Mouse (Mus musculus) hindbrain, embryonic 10.5 days (tissue): ENCODE measurements around the gene Myadml2. TPM values are rescaled to one million over a fixed set of nuclear protein-coding genes. Genes with fewer than 3 reads are reported as not detected.
"Not testable (repeated sequence)": the region's sequence is repeated elsewhere in the genome, so short reads cannot be mapped to it uniquely, and the experiment has no call there.

Experiments
- DNase-seq: peaks from one replicate; pipeline ENCODE4 v3.0.0-alpha.2; 2017; ENCODE audit warnings: low spot score
- H3K27ac ChIP-seq: fragments of 300-500 bp; sonication (generic); 2 replicates; pipeline ENCODE4 v1.5.1; 2016; ENCODE audit warnings: mild to moderate bottlenecking, moderate library complexity
- H3K27me3 ChIP-seq: fragments of 300-500 bp; sonication (generic); 2 replicates; pipeline ENCODE4 v1.6.1; 2016; ENCODE audit warnings: mild to moderate bottlenecking; ENCODE audit not compliant: poor library complexity, insufficient read depth, severe bottlenecking
- H3K36me3 ChIP-seq: fragments of 300-500 bp; sonication (generic); 2 replicates; pipeline ENCODE4 v1.6.1; 2016; ENCODE audit warnings: mild to moderate bottlenecking, moderate library complexity
- H3K4me1 ChIP-seq: fragments of 300-500 bp; sonication (generic); replicated peaks from 2 replicates; pipeline ENCODE4 v1.6.1; 2016; ENCODE audit warnings: mild to moderate bottlenecking
- H3K4me3 ChIP-seq: fragments of 300-500 bp; sonication (generic); 2 replicates; pipeline ENCODE4 v1.5.1; 2016; ENCODE audit warnings: mild to moderate bottlenecking, moderate library complexity
- H3K9me3 ChIP-seq: fragments of 300-500 bp; sonication (generic); 2 replicates; pipeline ENCODE4 v1.6.1; 2016; ENCODE audit warnings: mild to moderate bottlenecking, moderate library complexity
- WGBS: fragments of 180-500 bp; shearing (Covaris S2); methylation state at CpG from one replicate; pipeline ENCODE4 v1.1.7; 2016; 5-methylcytosine and 5-hydroxymethylcytosine counted together
- polyA plus RNA-seq: library from polyadenylated mRNA; unstranded; fragments of >200 nt; fragmentation: Nextera tagmentation; extraction: Ambion mirVana; gene quantifications from 2 replicates; pipeline ENCODE4 v1.2.1, GENCODE M21; 2016

The Myadml2 gene
- polyA plus RNA-seq, 1 experiment from 2014 or later = not detected

GRCm38 (mm10) chr11:120679909-120680308, 32.0 kb upstream of the Myadml2 start:
- H3K9me3 ChIP-seq = no peaks in the 10 kb centered on the region
- H3K27ac ChIP-seq = no peak overlapping the region
- 83% methylated on average over 3 of the region's 3 CpGs for WGBS
- peaks cover 97% of the 10 kb centered on the region for H3K36me3 ChIP-seq
- H3K4me3 ChIP-seq = no peak overlapping the region
- no peak for DNase-seq
- H3K4me1 ChIP-seq = peaks cover 12% of the 10 kb centered on the region; the same call in 1 of the 2 replicates
- no peaks in the 10 kb centered on the region for H3K27me3 ChIP-seq

DNA sequence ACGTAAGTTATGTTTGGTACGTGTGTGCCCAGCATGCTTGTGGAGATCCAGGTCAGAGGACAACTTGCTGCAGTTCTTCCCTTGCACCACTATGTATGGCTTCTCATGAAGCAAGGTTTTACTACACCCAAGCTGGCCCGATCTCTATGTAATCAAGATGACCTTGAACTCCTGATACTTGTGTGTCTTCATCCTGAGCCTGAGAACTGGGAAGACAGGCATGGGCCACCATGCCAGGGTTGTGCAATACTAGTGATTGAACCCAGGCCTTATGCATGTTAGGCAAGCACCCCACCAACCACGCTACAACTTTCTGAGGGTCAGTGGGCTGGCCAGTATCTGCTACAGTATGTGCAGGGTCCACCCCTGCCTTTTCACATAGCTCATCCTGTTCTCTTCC, 29.0 kb upstream of the Myadml2 start:
- Histone ChIP-seq H3K27me3 (no peaks in the 10 kb centered on the region), H3K9me3 (no peaks in the 10 kb centered on the region), H3K36me3 (peaks cover 71% of the 10 kb centered on the region), H3K27ac (no peak overlapping the region), H3K4me3 (no peak overlapping the region), H3K4me1 (peaks cover 28% of the 10 kb centered on the region)
- DNase-seq = no peak
- 96% methylated on average over 4 of the region's 4 CpGs for WGBS

- not testable (repeated sequence) for H3K27ac ChIP-seq, H3K27me3 ChIP-seq, H3K4me3 ChIP-seq, H3K9me3 ChIP-seq, DNase-seq
- WGBS = 89% methylated on average over 5 of the region's 5 CpGs
- Histone ChIP-seq H3K4me1 (peaks cover 28% of the 10 kb centered on the region), H3K36me3 (peaks cover 60% of the 10 kb centered on the region)
Observed at GRCm38 (mm10) chr11:120675875-120676274, 27.9 kb upstream of the Myadml2 start.

GRCm38 (mm10) chr11:120673594-120674122, 25.7 kb upstream of the Myadml2 start:
- Histone ChIP-seq H3K4me3 (peak overlapping the region; percentile 79), H3K9me3 (no peaks in the 10 kb centered on the region), H3K27ac (peak overlapping the region; percentile 99), H3K27me3 (no peaks in the 10 kb centered on the region), H3K36me3 (peaks cover 38% of the 10 kb centered on the region), H3K4me1 (peaks cover 28% of the 10 kb centered on the region)
- DNase-seq = no peak
- WGBS = 40% methylated on average over 12 of the region's 12 CpGs

DNA sequence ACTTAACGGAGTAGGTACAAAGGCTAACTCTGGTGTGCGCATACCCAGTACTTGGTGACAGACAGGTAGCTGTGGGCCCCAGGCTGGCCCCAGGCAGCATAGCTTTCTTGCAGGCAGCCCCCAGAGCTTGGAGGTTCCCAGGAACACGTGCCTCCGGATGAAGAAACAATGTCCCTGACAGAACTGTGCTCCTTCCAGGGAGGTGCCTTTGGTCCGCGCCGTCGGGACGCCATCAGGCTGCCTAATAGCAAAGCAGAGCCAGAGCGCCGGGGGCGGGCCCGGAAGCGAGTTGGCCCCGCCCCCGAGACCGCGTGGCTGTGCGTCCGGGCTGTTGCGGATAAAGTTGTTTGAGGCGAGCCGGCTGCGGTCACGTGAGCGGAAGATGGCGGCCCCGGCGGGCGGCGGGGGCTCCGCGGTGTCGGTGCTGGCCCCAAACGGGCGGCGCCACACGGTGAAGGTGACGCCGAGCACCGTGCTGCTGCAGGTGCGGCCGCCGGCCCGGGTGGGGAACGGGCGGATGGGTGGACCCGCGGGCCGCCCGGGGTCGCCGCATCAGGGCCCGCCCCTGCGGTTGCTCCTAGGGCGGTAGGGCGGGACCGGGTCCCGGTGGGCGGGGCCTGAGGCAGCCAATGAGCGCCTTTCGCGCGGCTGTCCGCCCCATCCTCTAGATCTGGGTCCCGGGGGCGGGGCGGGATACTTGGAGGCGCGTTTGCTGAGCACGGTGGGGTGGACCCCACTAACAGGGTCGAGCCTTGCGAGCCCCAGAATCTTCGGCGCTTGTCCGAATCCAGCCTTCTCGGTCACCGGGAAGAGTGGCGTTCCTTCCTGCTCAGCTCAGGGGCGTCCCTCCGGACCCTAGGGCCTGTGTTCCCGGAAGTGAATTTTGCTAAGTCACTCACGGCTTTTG, 25.0 kb upstream of the Myadml2 start, which contains the start of gene Aspscr1:
Gene Aspscr1, plus strand, starts transcription at position 287 of the 907 bp plus-strand sequence.
- WGBS = 1% methylated on average over 83 of the region's 83 CpGs
- peaks cover 31% of the 10 kb centered on the region for H3K36me3 ChIP-seq
- peaks cover 25% of the 10 kb centered on the region for H3K4me1 ChIP-seq
- peak; percentile 94 for DNase-seq
- no peaks in the 10 kb centered on the region for H3K27me3 ChIP-seq
- peak within 1 kb of the TSS; percentile 79 for H3K4me3 ChIP-seq
- peak within 1 kb of the TSS; percentile 99 for H3K27ac ChIP-seq
- no peaks in the 10 kb centered on the region for H3K9me3 ChIP-seq

- H3K9me3 ChIP-seq = no peaks in the 10 kb centered on the region
- no peak overlapping the region for H3K27ac ChIP-seq
- peak; percentile 28 for DNase-seq
- WGBS = 8% methylated on average over 3 of the region's 3 CpGs
- H3K36me3 ChIP-seq = no peaks in the 10 kb centered on the region
- H3K27me3 ChIP-seq = peaks cover 43% of the 10 kb centered on the region
- peaks cover 16% of the 10 kb centered on the region for H3K4me1 ChIP-seq
- H3K4me3 ChIP-seq = peak overlapping the region; percentile 16
Observed at GRCm38 (mm10) chr11:120666617-120667016, 18.7 kb upstream of the Myadml2 start.

GRCm38 (mm10) chr11:120665406-120665805, 17.4 kb upstream of the Myadml2 start:
- Histone ChIP-seq H3K9me3 (no peaks in the 10 kb centered on the region), H3K4me1 (peaks cover 28% of the 10 kb centered on the region), H3K27ac (no peak overlapping the region), H3K4me3 (no peak overlapping the region), H3K27me3 (peaks cover 55% of the 10 kb centered on the region), H3K36me3 (no peaks in the 10 kb centered on the region)
- peak; percentile 27 for DNase-seq
- 75% methylated on average over 3 of the region's 3 CpGs for WGBS

GRCm38 (mm10) chr11:120663714-120664113, 15.8 kb upstream of the Myadml2 start:
- no peaks in the 10 kb centered on the region for H3K9me3 ChIP-seq
- H3K4me1 ChIP-seq = peaks cover 45% of the 10 kb centered on the region
- no peak for DNase-seq
- H3K4me3 ChIP-seq = no peak overlapping the region
- peaks cover 72% of the 10 kb centered on the region for H3K27me3 ChIP-seq
- no peak overlapping the region for H3K27ac ChIP-seq
- WGBS = 65% methylated on average over 5 of the region's 5 CpGs
- H3K36me3 ChIP-seq = no peaks in the 10 kb centered on the region

DNA sequence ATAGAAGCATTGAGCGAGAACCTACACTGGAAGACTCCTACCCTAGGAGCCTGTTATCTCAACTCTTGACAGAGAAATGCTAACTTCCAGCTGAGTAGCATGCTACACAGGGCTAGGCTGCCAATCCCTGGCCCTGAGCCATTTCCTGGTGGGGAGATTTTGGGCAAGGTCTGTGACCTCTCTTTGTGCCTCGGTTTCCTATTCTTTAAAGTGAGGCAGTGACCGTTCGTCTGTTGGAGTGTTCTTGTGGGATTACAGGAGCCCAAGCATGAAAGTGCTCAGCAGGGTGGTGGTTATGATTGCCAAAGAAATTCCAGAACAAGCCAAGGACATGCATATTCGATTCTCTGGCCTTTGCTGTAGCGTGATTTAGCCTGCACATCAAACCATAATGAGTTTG, 14.8 kb upstream of the Myadml2 start:
- H3K4me1 ChIP-seq = peaks cover 46% of the 10 kb centered on the region
- H3K27ac ChIP-seq = no peak overlapping the region
- peaks cover 82% of the 10 kb centered on the region for H3K27me3 ChIP-seq
- H3K36me3 ChIP-seq = no peaks in the 10 kb centered on the region
- no peak for DNase-seq
- 56% methylated on average over 6 of the region's 6 CpGs for WGBS
- H3K9me3 ChIP-seq = no peaks in the 10 kb centered on the region
- H3K4me3 ChIP-seq = no peak overlapping the region

DNA sequence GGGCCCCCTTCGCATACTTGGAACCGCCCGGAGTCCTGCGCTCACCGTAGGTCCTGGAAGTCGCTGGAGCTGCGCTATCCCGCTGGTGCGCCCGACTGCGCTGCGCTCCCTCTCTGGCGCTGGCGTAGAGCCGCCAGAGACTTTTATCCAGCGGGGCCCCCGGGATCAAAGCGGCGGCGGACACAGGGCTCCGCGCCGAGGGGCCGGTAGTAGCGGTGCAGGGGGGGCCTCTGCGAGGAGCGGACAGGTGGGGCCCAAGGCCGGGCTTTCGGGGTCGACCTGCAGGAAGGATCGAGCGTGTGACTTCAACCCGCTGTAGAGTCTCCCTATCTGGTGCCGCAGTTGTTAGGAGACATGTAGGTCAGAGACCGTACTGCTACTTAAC, 13.1 kb upstream of the Myadml2 start, which contains the start of gene Notum:
Gene Notum, minus strand, starts transcription at position 100 of the 385 bp plus-strand sequence.
- H3K9me3 ChIP-seq = no peaks in the 10 kb centered on the region
- H3K36me3 ChIP-seq = no peaks in the 10 kb centered on the region
- WGBS = under 1% methylated on average over 35 of the region's 35 CpGs
- peak; percentile 49 for DNase-seq
- peak within 1 kb of the TSS; percentile 74 for H3K27ac ChIP-seq
- peak within 1 kb of the TSS; percentile 55 for H3K4me3 ChIP-seq
- peaks cover 94% of the 10 kb centered on the region for H3K27me3 ChIP-seq
- H3K4me1 ChIP-seq = peaks cover 36% of the 10 kb centered on the region

GRCm38 (mm10) chr11:120660301-120661075, 12.5 kb upstream of the Myadml2 start:
- Histone ChIP-seq H3K36me3 (no peaks in the 10 kb centered on the region), H3K9me3 (no peaks in the 10 kb centered on the region), H3K27ac (peak overlapping the region; percentile 74), H3K4me1 (peaks cover 33% of the 10 kb centered on the region), H3K27me3 (peaks cover 96% of the 10 kb centered on the region), H3K4me3 (peak overlapping the region; percentile 55)
- peak; percentile 68 for DNase-seq
- under 1% methylated on average over 95 of the region's 95 CpGs for WGBS

GRCm38 (mm10) chr11:120659509-120660300, 11.7 kb upstream of the Myadml2 start:
- H3K27me3 ChIP-seq = peaks cover 94% of the 10 kb centered on the region
- H3K36me3 ChIP-seq = no peaks in the 10 kb centered on the region
- WGBS = 2% methylated on average over 50 of the region's 50 CpGs
- DNase-seq = peak; percentile 43
- peaks cover 29% of the 10 kb centered on the region for H3K4me1 ChIP-seq
- H3K4me3 ChIP-seq = peak overlapping the region; percentile 55
- no peaks in the 10 kb centered on the region for H3K9me3 ChIP-seq
- H3K27ac ChIP-seq = peak overlapping the region; percentile 74
